Comparison of ENCODE assay signal across 8 mouse cellular contexts in the genomic region with DNA sequence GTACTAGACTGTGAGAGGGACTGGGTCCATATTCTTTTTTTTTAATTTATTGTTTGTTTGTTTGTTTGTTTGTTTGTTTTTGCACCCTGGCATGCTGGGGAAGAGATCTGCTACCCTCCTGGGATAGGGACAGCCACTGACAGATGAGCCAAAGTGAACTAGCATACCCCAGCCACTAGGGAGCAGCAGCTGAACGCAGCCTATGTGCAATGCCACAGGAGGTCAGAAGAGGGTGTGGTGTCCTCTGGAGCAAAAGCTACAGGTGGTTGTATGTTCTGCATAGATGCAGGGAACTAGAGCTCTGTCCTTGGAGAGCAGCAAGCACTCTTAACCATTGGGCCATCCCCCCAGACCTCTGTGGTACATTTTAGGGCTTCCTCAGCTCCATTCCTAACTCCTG. TPM values are rescaled to one million over a fixed set of nuclear protein-coding genes. Genes with fewer than 3 reads are reported as not detected.
DNase-seq lines count a peak whose midpoint lies in the region; ATAC-seq and TF ChIP-seq lines count a peak whose summit lies in the region.

No protein-coding gene starts in this region.

- H3K9me3 ChIP-seq in forebrain, embryonic 10.5 days: no peaks in the 10 kb centered on the region; the same call in 1 of the 2 replicates
- H3K9me3 ChIP-seq in forebrain, embryonic 13.5 days (replicated peaks): no peaks in the 10 kb centered on the region
- H3K9me3 ChIP-seq in kidney, postnatal 0 days (replicated peaks; ENCODE audit: low read length): no peaks in the 10 kb centered on the region
- H3K9me3 ChIP-seq in stomach, embryonic 14.5 days (ENCODE audit: control insufficient read depth, low read depth, low read length): no peaks in the 10 kb centered on the region

- no peak for ATAC-seq in forebrain, embryonic 13.5 days
- peak; percentile 75 for ATAC-seq in kidney, postnatal 0 days (replicated peaks; ENCODE audit: low FRiP score, low read depth)
- peak; percentile 62 for ATAC-seq in stomach, embryonic 14.5 days (ENCODE audit: insufficient number of reproducible peaks, insufficient read depth, low FRiP score, low read depth)

- TF ChIP-seq POLR2A in bone marrow, adult 2 months (IDR thresholded peaks at IDR 0.05; ENCODE audit: borderline replicate concordance, control insufficient read depth, low read depth, low read length): no peak

- 5% methylated on average over 1 of the region's 1 CpGs for WGBS in forebrain, embryonic 10.5 days
- WGBS in forebrain, embryonic 13.5 days: 4% methylated on average over 1 of the region's 1 CpGs
- WGBS in bone marrow, adult 2 months: 0% methylated on average over 1 of the region's 1 CpGs
- WGBS in kidney, postnatal 0 days: 11% methylated on average over 1 of the region's 1 CpGs
- 5% methylated on average over 1 of the region's 1 CpGs for WGBS in stomach, embryonic 14.5 days

- no peak overlapping the region for H3K27ac ChIP-seq in forebrain, embryonic 10.5 days
- H3K27ac ChIP-seq in forebrain, embryonic 13.5 days: no peak overlapping the region
- H3K27ac ChIP-seq in bone marrow, adult 2 months (ENCODE audit: control insufficient read depth, insufficient read depth, low read depth, low read length, poor library complexity): peak overlapping the region; percentile 81
- H3K27ac ChIP-seq in kidney, postnatal 0 days: no peak overlapping the region
- H3K27ac ChIP-seq in stomach, embryonic 14.5 days (ENCODE audit: low read length): no peak overlapping the region

- no peaks in the 10 kb centered on the region for H3K27me3 ChIP-seq in forebrain, embryonic 10.5 days (ENCODE audit: poor library complexity, severe bottlenecking)
- no peaks in the 10 kb centered on the region for H3K27me3 ChIP-seq in forebrain, embryonic 13.5 days
- H3K27me3 ChIP-seq in kidney, postnatal 0 days (ENCODE audit: insufficient read depth, low read length): no peaks in the 10 kb centered on the region
- no peaks in the 10 kb centered on the region for H3K27me3 ChIP-seq in stomach, embryonic 14.5 days (ENCODE audit: control insufficient read depth, insufficient read depth, low read length)

- peak; percentile 47 for DNase-seq in forebrain, embryonic 10.5 days (ENCODE audit: extremely low spot score, low spot score)
- peak; percentile 85 for DNase-seq in CD4-positive helper T cell, adult 2 months (ENCODE audit: low read depth, low spot score)
- DNase-seq in gastrocnemius, adult 18-20 months (ENCODE audit: low spot score): peak; percentile 59
- peak; percentile 87 for DNase-seq in kidney, postnatal 0 days (ENCODE audit: low spot score)
- DNase-seq in lung, postnatal 14 days: peak; percentile 78

- no peaks in the 10 kb centered on the region for H3K4me1 ChIP-seq in forebrain, embryonic 10.5 days
- H3K4me1 ChIP-seq in forebrain, embryonic 13.5 days: no peaks in the 10 kb centered on the region
- peaks cover 17% of the 10 kb centered on the region for H3K4me1 ChIP-seq in bone marrow, adult 2 months (ENCODE audit: control insufficient read depth, insufficient read depth, low read length)
- H3K4me1 ChIP-seq in kidney, postnatal 0 days (replicated peaks; ENCODE audit: insufficient read depth, low read length): no peaks in the 10 kb centered on the region
- H3K4me1 ChIP-seq in stomach, embryonic 14.5 days (ENCODE audit: control insufficient read depth, insufficient read depth, low read length): no peaks in the 10 kb centered on the region

- H3K9ac ChIP-seq in forebrain, embryonic 13.5 days: no peak overlapping the region
- no peak overlapping the region for H3K9ac ChIP-seq in kidney, postnatal 0 days (ENCODE audit: low read depth, low read length)
- no peak overlapping the region for H3K9ac ChIP-seq in stomach, embryonic 14.5 days (replicated peaks; ENCODE audit: low read depth, low read length)

- peak; percentile 100 for TF ChIP-seq CTCF in bone marrow, adult 2 months (IDR thresholded peaks at IDR 0.05; ENCODE audit: control insufficient read depth, insufficient read depth, low read length)
- peak; percentile 99 for TF ChIP-seq CTCF in kidney, postnatal 0 days (IDR thresholded peaks at IDR 0.05; ENCODE audit: low read depth)

- no peaks in the 10 kb centered on the region for H3K36me3 ChIP-seq in forebrain, embryonic 10.5 days (replicated peaks)
- no peaks in the 10 kb centered on the region for H3K36me3 ChIP-seq in forebrain, embryonic 13.5 days (ENCODE audit: poor library complexity, severe bottlenecking)
- H3K36me3 ChIP-seq in kidney, postnatal 0 days (ENCODE audit: insufficient read depth, low read length): no peaks in the 10 kb centered on the region
- H3K36me3 ChIP-seq in stomach, embryonic 14.5 days (ENCODE audit: control insufficient read depth, insufficient read depth, low read length): no peaks in the 10 kb centered on the region

- H3K4me3 ChIP-seq in forebrain, embryonic 10.5 days: no peak overlapping the region
- H3K4me3 ChIP-seq in forebrain, embryonic 13.5 days: no peak overlapping the region
- H3K4me3 ChIP-seq in bone marrow, adult 2 months (replicated peaks; ENCODE audit: control insufficient read depth, low read depth, low read length): no peak overlapping the region
- no peak overlapping the region for H3K4me3 ChIP-seq in kidney, postnatal 0 days (replicated peaks; ENCODE audit: low read depth, low read length)
- H3K4me3 ChIP-seq in stomach, embryonic 14.5 days (ENCODE audit: low read depth, low read length): no peak overlapping the region

- no peak overlapping the region for H3K4me2 ChIP-seq in forebrain, embryonic 13.5 days
- H3K4me2 ChIP-seq in kidney, postnatal 0 days (ENCODE audit: low read length): no peak overlapping the region
- no peak overlapping the region for H3K4me2 ChIP-seq in stomach, embryonic 14.5 days (replicated peaks; ENCODE audit: low read depth, low read length)

RNA-seq across cellular contexts. Expression of gene Irgc1, which starts 10.3 kb away (rescaled TPM):
- polyA plus RNA-seq in forebrain, embryonic 10.5 days (2016; fragmentation: Nextera tagmentation; extraction: Ambion mirVana): not detected in 2 replicates
- polyA plus RNA-seq in forebrain, embryonic 13.5 days (2015; fragmentation: Nextera tagmentation; extraction: Ambion mirVana): 0.15 TPM in 1 of 2 replicates, not detected in the other
- not detected in 2 replicates for polyA plus RNA-seq in bone marrow, adult 2 months (2011; ENCODE audit: insufficient read depth, insufficient read length, low replicate concordance, missing spikeins)
- not detected for total RNA-seq in gastrocnemius, adult 18-20 months (2021)
- polyA plus RNA-seq in kidney, postnatal 0 days (2015; fragmentation: Nextera tagmentation; extraction: Ambion mirVana): not detected in 2 replicates
- not detected in 2 replicates for polyA plus RNA-seq in stomach, embryonic 14.5 days (2014; fragmentation: Nextera tagmentation; extraction: Ambion mirVana)

RNA-seq across cellular contexts. Expression of gene Plaur, which starts 20.5 kb away (rescaled TPM):
- 1.1 and 1.3 TPM in 2 replicates for polyA plus RNA-seq in forebrain, embryonic 10.5 days (2016; fragmentation: Nextera tagmentation; extraction: Ambion mirVana)
- 1.3 TPM in 2 replicates for polyA plus RNA-seq in forebrain, embryonic 13.5 days (2015; fragmentation: Nextera tagmentation; extraction: Ambion mirVana)
- polyA plus RNA-seq in bone marrow, adult 2 months (2011; ENCODE audit: insufficient read depth, insufficient read length, low replicate concordance, missing spikeins): 31.6 and 85.4 TPM in 2 replicates
- 1 to 10 TPM in 1 of 2 experiments, under 1 TPM in 1; 0.87 to 1.4 TPM for total RNA-seq in gastrocnemius, adult 18-20 months (2021)
- polyA plus RNA-seq in kidney, postnatal 0 days (2015; fragmentation: Nextera tagmentation; extraction: Ambion mirVana): 11.5 and 15.9 TPM in 2 replicates
- polyA plus RNA-seq in stomach, embryonic 14.5 days (2014; fragmentation: Nextera tagmentation; extraction: Ambion mirVana): 12.6 and 14.7 TPM in 2 replicates

RNA-seq across cellular contexts. Expression of gene Cadm4, which starts 40.0 kb away (rescaled TPM):
- 9.3 and 10.0 TPM in 2 replicates for polyA plus RNA-seq in forebrain, embryonic 10.5 days (2016; fragmentation: Nextera tagmentation; extraction: Ambion mirVana)
- 45.8 and 47.0 TPM in 2 replicates for polyA plus RNA-seq in forebrain, embryonic 13.5 days (2015; fragmentation: Nextera tagmentation; extraction: Ambion mirVana)
- 1.4 TPM in 1 of 2 replicates, not detected in the other for polyA plus RNA-seq in bone marrow, adult 2 months (2011; ENCODE audit: insufficient read depth, insufficient read length, low replicate concordance, missing spikeins)
- 1 to 10 TPM; 2.3 to 3.4 TPM for total RNA-seq in gastrocnemius, adult 18-20 months (2021)
- 7.1 and 8.2 TPM in 2 replicates for polyA plus RNA-seq in kidney, postnatal 0 days (2015; fragmentation: Nextera tagmentation; extraction: Ambion mirVana)
- 1.4 and 1.5 TPM in 2 replicates for polyA plus RNA-seq in stomach, embryonic 14.5 days (2014; fragmentation: Nextera tagmentation; extraction: Ambion mirVana)

RNA-seq across cellular contexts. Expression of gene Smg9, which starts 42.4 kb away (rescaled TPM):
- 26.5 and 28.5 TPM in 2 replicates for polyA plus RNA-seq in forebrain, embryonic 10.5 days (2016; fragmentation: Nextera tagmentation; extraction: Ambion mirVana)
- 25.7 and 30.4 TPM in 2 replicates for polyA plus RNA-seq in forebrain, embryonic 13.5 days (2015; fragmentation: Nextera tagmentation; extraction: Ambion mirVana)
- polyA plus RNA-seq in bone marrow, adult 2 months (2011; ENCODE audit: insufficient read depth, insufficient read length, low replicate concordance, missing spikeins): 32.3 and 59.7 TPM in 2 replicates
- total RNA-seq in gastrocnemius, adult 18-20 months (2021): 10 to 100 TPM; 10.3 to 11.0 TPM
- polyA plus RNA-seq in kidney, postnatal 0 days (2015; fragmentation: Nextera tagmentation; extraction: Ambion mirVana): 20.6 and 20.8 TPM in 2 replicates
- polyA plus RNA-seq in stomach, embryonic 14.5 days (2014; fragmentation: Nextera tagmentation; extraction: Ambion mirVana): 23.2 and 26.6 TPM in 2 replicates
